Mouse (Mus musculus) neural tube, embryonic 13.5 days (tissue): ENCODE measurements around the gene Gm10490. TPM values are rescaled to one million over a fixed set of nuclear protein-coding genes. Genes with fewer than 3 reads are reported as not detected.
"Not testable (repeated sequence)": the region's sequence is repeated elsewhere in the genome, so short reads cannot be mapped to it uniquely, and the experiment has no call there.

Experiments used
- ATAC-seq: fragments of 200-750 bp; cut with Nextera tagmentation; 2 replicates; pipeline ENCODE4 v1.8.0; 2017; ENCODE audit warnings: low read depth, mild to moderate bottlenecking, moderate TSS enrichment, moderate library complexity
- H3K27ac ChIP-seq: fragments of 300-500 bp; sonication (generic); replicated peaks from 2 replicates; pipeline ENCODE4 v1.5.1; 2015; ENCODE audit warnings: moderate library complexity, mild to moderate bottlenecking, inconsistent platforms
- H3K27me3 ChIP-seq: fragments of 300-500 bp; sonication (generic); 2 replicates; pipeline ENCODE4 v1.6.1; 2015; ENCODE audit warnings: mild to moderate bottlenecking, inconsistent platforms
- H3K36me3 ChIP-seq: fragments of 300-500 bp; sonication (generic); 2 replicates; pipeline ENCODE4 v1.6.1; 2015; ENCODE audit warnings: mild to moderate bottlenecking, inconsistent platforms
- H3K4me1 ChIP-seq: fragments of 300-500 bp; sonication (generic); replicated peaks from 2 replicates; pipeline ENCODE4 v1.6.1; 2015; ENCODE audit warnings: inconsistent platforms
- H3K4me2 ChIP-seq: fragments of 300-500 bp; sonication (generic); 2 replicates; pipeline ENCODE4 v1.6.1; 2015; ENCODE audit warnings: inconsistent platforms, mild to moderate bottlenecking, moderate library complexity
- H3K4me3 ChIP-seq: fragments of 300-500 bp; sonication (generic); 2 replicates; pipeline ENCODE4 v1.5.1; 2015; ENCODE audit warnings: mild to moderate bottlenecking, inconsistent platforms
- H3K9ac ChIP-seq: fragments of 300-500 bp; sonication (generic); 2 replicates; pipeline ENCODE4 v1.6.1; 2015; ENCODE audit warnings: moderate library complexity, mild to moderate bottlenecking, inconsistent platforms
- H3K9me3 ChIP-seq: fragments of 300-500 bp; sonication (generic); 2 replicates; pipeline ENCODE4 v1.6.1; 2016; ENCODE audit warnings: inconsistent platforms
- WGBS: fragments of 180-500 bp; shearing (Covaris S2); methylation state at CpG from one replicate; pipeline ENCODE4 v1.1.7; 2015; 5-methylcytosine and 5-hydroxymethylcytosine counted together
- polyA plus RNA-seq: library from polyadenylated mRNA; unstranded; fragments of >200 nt; fragmentation: Nextera tagmentation; extraction: Ambion mirVana; gene quantifications from 2 replicates; pipeline ENCODE4 v1.2.1, GENCODE M21; 2015

Gm10490 gene
- not detected in 2 replicates for polyA plus RNA-seq

DNA sequence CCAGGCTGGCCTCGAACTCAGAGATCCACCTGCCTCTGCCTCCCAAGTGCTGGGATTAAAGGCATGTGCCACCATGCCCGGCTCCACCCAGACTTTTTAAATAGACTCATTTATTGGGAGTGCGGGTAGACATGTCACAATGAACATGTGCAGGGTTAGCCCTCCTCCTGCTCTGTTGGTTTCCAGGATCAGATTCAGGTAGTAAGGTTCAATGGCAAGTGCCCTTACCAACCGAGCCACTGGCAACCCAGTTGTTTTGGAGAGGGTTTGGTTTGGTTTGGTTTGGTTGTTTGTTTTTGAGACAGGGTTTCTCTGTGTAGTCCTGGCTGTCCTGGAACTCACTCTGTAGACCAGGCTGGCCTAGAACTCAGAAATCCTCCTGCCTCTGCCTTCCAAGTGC lies at the start of gene Gm10490:
Gm10490 (plus strand) TSS at position 301 of the 400 bp plus-strand sequence.
- H3K9me3 ChIP-seq, H3K27ac ChIP-seq, H3K4me1 ChIP-seq, H3K4me2 ChIP-seq, H3K9ac ChIP-seq, ATAC-seq, H3K4me3 ChIP-seq, H3K27me3 ChIP-seq: not testable (repeated sequence)
- 90% methylated on average over 4 of the region's 4 CpGs for whole genome bisulfite sequencing
- H3K36me3 ChIP-seq = peaks cover 18% of the 10 kb centered on the region

DNA sequence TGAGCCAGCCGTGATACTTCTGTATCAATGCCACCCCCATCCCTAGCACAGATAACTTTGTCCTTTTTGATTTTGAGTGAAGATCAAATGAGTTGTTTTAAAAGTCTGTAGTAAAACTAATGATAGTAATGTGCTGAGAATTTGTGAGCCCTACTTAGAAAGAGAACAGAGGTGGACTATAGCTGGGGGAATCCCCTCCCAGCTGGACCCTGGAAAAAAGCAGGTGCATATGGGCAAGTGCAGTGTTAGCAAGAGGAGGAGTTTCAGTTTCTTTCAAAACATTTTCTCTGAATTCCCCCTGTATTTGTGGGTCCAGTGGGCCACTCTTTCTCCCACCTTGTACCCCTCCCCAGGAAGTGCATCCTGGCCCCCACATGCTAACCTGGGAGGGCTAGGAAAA lies 46.2 kb upstream of the Gm10490 start:
- Histone ChIP-seq H3K9ac (no peak overlapping the region), H3K36me3 (peaks cover 18% of the 10 kb centered on the region; the same call in 1 of the 2 replicates), H3K27me3 (no peaks in the 10 kb centered on the region), H3K4me1 (no peaks in the 10 kb centered on the region), H3K4me2 (no peak overlapping the region), H3K4me3 (no peak overlapping the region), H3K27ac (no peak overlapping the region), H3K9me3 (no peaks in the 10 kb centered on the region)
- no peak for ATAC-seq
- WGBS = 100% methylated on average over 1 of the region's 1 CpGs

GRCm38 (mm10) chrX:7864551-7864950 lies 44.8 kb upstream of the Gm10490 start:
- WGBS = 80% methylated on average over 3 of the region's 3 CpGs
- Histone ChIP-seq H3K27me3 (no peaks in the 10 kb centered on the region), H3K4me2 (no peak overlapping the region), H3K9me3 (no peaks in the 10 kb centered on the region), H3K4me3 (no peak overlapping the region), H3K9ac (no peak overlapping the region), H3K27ac (no peak overlapping the region), H3K4me1 (no peaks in the 10 kb centered on the region), H3K36me3 (peaks cover 15% of the 10 kb centered on the region; the same call in 1 of the 2 replicates)
- ATAC-seq = no peak

GRCm38 (mm10) chrX:7865343-7865742 lies 44.0 kb upstream of the Gm10490 start:
- Histone ChIP-seq H3K27me3 (no peaks in the 10 kb centered on the region), H3K4me3 (no peak overlapping the region), H3K9me3 (no peaks in the 10 kb centered on the region), H3K27ac (no peak overlapping the region), H3K4me1 (no peaks in the 10 kb centered on the region), H3K4me2 (no peak overlapping the region), H3K9ac (no peak overlapping the region), H3K36me3 (peaks cover 13% of the 10 kb centered on the region; the same call in 1 of the 2 replicates)
- ATAC-seq = no peak
- WGBS = 80% methylated on average over 2 of the region's 2 CpGs

- no peak overlapping the region for H3K4me3 ChIP-seq
- no peaks in the 10 kb centered on the region for H3K27me3 ChIP-seq
- WGBS = 76% methylated on average over 2 of the region's 2 CpGs
- no peak overlapping the region for H3K4me2 ChIP-seq
- H3K27ac ChIP-seq = no peak overlapping the region
- H3K36me3 ChIP-seq = peaks cover 13% of the 10 kb centered on the region; the same call in 1 of the 2 replicates
- no peaks in the 10 kb centered on the region for H3K9me3 ChIP-seq
- ATAC-seq = no peak
- no peak overlapping the region for H3K9ac ChIP-seq
- no peaks in the 10 kb centered on the region for H3K4me1 ChIP-seq
Observed at GRCm38 (mm10) chrX:7865786-7866185, 43.6 kb upstream of the Gm10490 start.

DNA sequence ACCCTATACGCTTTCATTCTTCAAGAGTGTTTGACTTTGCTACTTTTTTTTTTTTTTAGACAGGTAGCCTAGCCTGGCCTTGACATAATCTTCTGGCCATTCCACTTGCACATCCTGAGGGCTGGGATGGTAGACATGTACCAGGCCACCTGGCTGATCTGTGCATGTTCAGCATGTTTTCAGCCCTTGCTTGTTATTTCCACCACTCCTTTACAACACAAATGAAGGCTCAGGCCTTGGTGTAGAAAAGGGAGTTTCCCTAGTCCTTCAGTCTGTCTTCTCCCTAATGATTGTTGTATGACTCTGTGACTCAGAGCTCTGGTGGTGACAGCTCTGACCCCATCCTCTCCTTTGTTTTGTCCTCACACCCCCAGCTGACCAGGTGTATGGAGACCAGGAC lies 42.2 kb upstream of the Gm10490 start:
- H3K4me3 ChIP-seq = no peak overlapping the region
- H3K9ac ChIP-seq = no peak overlapping the region
- no peak overlapping the region for H3K4me2 ChIP-seq
- no peak for ATAC-seq
- H3K4me1 ChIP-seq = no peaks in the 10 kb centered on the region
- H3K27me3 ChIP-seq = no peaks in the 10 kb centered on the region
- WGBS = 100% methylated on average over 1 of the region's 1 CpGs
- peaks cover 18% of the 10 kb centered on the region for H3K36me3 ChIP-seq
- no peak overlapping the region for H3K27ac ChIP-seq
- H3K9me3 ChIP-seq = no peaks in the 10 kb centered on the region

- Histone ChIP-seq H3K36me3 (peaks cover 29% of the 10 kb centered on the region), H3K9ac (no peak overlapping the region), H3K4me1 (no peaks in the 10 kb centered on the region), H3K27me3 (no peaks in the 10 kb centered on the region), H3K4me3 (no peak overlapping the region), H3K27ac (no peak overlapping the region), H3K4me2 (no peak overlapping the region), H3K9me3 (no peaks in the 10 kb centered on the region)
- WGBS = 58% methylated on average over 2 of the region's 2 CpGs
- no peak for ATAC-seq
Observed at GRCm38 (mm10) chrX:7868506-7868905, 40.8 kb upstream of the Gm10490 start.

DNA sequence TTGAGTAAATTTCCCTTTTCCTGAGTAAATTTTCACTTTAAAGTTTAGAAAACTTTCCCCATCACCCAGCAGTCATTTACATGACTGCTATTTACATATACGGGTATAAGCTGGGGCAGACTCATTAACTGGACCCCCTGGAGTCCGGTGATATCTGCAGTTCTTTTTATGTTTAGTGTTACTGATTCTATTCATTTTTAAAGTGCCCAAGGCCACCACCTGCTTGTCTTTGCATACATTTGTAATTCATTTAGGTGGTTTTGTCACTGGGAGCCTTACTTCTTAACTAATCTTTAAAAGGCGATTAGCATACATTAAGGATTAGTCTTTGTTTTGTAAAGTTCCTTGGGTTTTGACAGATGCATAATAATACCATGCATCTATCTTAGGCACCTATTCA lies 39.5 kb upstream of the Gm10490 start:
- no peak overlapping the region for H3K4me2 ChIP-seq
- no peak overlapping the region for H3K4me3 ChIP-seq
- no peak overlapping the region for H3K9ac ChIP-seq
- no peak overlapping the region for H3K27ac ChIP-seq
- no peak for ATAC-seq
- no peaks in the 10 kb centered on the region for H3K9me3 ChIP-seq
- H3K27me3 ChIP-seq = no peaks in the 10 kb centered on the region
- H3K4me1 ChIP-seq = no peaks in the 10 kb centered on the region
- 30% methylated on average over 3 of the region's 3 CpGs for WGBS
- H3K36me3 ChIP-seq = peaks cover 39% of the 10 kb centered on the region

DNA sequence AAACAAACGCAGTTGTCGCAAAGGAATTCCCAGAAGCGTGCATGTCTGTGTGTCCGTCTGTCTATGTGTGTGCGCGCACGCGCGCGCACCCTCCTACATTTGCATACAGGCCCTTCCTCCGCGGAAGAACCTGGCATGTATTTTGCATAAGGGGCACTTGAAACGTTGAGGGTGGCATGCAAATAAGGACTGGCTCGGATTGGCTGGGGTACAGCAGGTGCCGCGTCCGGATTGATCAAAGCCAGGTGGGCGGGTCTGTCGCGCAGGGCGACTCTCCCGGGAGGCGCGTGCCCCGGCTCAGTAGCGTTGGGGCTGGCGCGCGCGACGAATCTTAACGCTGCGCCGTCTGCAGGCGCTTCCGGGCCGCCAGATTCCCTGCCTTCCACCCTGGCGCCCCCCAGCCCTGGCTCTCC lies 31.3 kb upstream of the Gm10490 start, which contains the start of gene Pim2:
Pim2 (plus strand) TSS at position 256 of the 413 bp plus-strand sequence.
- Histone ChIP-seq H3K4me2 (peak within 1 kb of the TSS; percentile 82), H3K27ac (peak within 1 kb of the TSS; percentile 68), H3K4me1 (peaks cover 22% of the 10 kb centered on the region), H3K9ac (peak within 1 kb of the TSS; percentile 74), H3K36me3 (peaks cover 15% of the 10 kb centered on the region), H3K27me3 (no peaks in the 10 kb centered on the region), H3K4me3 (peak within 1 kb of the TSS; percentile 53), H3K9me3 (no peaks in the 10 kb centered on the region)
- WGBS = 18% methylated on average over 37 of the region's 38 CpGs
- peak; percentile 94 for ATAC-seq

DNA sequence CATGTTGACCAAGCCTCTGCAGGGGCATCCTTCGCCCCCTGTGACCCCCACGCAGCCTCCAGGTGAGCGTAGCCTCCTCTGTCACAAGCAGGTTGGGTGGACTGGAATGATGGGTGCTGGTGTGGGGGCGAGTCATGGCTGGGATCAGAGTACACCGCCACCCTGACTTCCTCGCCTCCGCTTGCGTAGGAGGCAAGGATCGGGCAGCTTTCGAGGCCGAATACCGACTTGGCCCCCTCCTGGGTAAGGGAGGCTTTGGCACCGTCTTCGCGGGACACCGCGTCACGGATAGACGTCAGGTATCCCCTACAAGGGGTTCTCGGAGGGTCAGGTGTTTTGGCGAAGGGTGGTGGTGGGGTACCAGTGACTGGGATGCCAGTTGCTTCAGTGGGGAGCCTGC lies 30.8 kb upstream of the Gm10490 start:
- Histone ChIP-seq H3K9ac (peak overlapping the region; percentile 74), H3K4me1 (peaks cover 22% of the 10 kb centered on the region), H3K27ac (peak overlapping the region; percentile 62), H3K4me3 (peak overlapping the region; percentile 53), H3K36me3 (peaks cover 10% of the 10 kb centered on the region), H3K4me2 (peak overlapping the region; percentile 82), H3K9me3 (no peaks in the 10 kb centered on the region), H3K27me3 (no peaks in the 10 kb centered on the region)
- 23% methylated on average over 18 of the region's 21 CpGs for WGBS
- ATAC-seq = peak; percentile 59

DNA sequence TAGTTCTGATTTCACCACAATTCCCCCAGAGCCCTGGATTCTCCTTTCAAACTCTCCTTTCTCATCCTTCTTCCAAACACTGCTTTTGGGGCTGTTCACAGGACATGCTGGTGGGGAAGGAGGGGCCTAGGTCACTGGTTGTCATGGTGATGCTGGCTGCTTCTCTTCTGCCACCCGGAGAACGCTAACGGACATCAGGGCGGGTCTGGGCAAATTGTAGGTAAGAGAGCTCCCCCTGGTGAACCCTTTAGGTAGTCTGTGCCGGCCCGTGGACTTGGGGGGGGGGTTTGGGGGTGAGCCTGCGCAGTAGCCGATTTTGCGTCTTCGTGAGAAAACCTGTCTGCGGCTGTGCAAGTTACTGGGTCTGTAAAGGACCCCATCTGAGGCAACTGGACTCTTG lies 29.5 kb upstream of the Gm10490 start:
- ATAC-seq = peak; percentile 21; the same call in 1 of the 2 replicates
- no peaks in the 10 kb centered on the region for H3K36me3 ChIP-seq
- H3K9ac ChIP-seq = 0 out of 2 replicates have a peak overlapping the region, but pooled peaks have one; percentile 31
- H3K9me3 ChIP-seq = no peaks in the 10 kb centered on the region
- H3K27me3 ChIP-seq = no peaks in the 10 kb centered on the region
- H3K27ac ChIP-seq = no peak overlapping the region
- H3K4me2 ChIP-seq = peak overlapping the region; percentile 82
- 10% methylated on average over 11 of the region's 11 CpGs for WGBS
- H3K4me1 ChIP-seq = peaks cover 24% of the 10 kb centered on the region
- H3K4me3 ChIP-seq = peak overlapping the region; percentile 53

GRCm38 (mm10) chrX:7883841-7884567 lies 25.3 kb upstream of the Gm10490 start, which contains the start of gene Slc35a2:
Gene Slc35a2 (plus strand): TSS chrX:7884028.
- peak within 1 kb of the TSS; percentile 84 for H3K27ac ChIP-seq
- H3K4me1 ChIP-seq = peaks cover 23% of the 10 kb centered on the region
- H3K9me3 ChIP-seq = no peaks in the 10 kb centered on the region
- peak within 1 kb of the TSS; percentile 56 for H3K4me3 ChIP-seq
- no peaks in the 10 kb centered on the region for H3K27me3 ChIP-seq
- peak within 1 kb of the TSS; percentile 65 for H3K4me2 ChIP-seq
- 15% methylated on average over 49 of the region's 49 CpGs for WGBS
- peak within 1 kb of the TSS; percentile 67 for H3K9ac ChIP-seq
- H3K36me3 ChIP-seq = peaks cover 11% of the 10 kb centered on the region; the same call in 1 of the 2 replicates
- ATAC-seq = peak; percentile 88
